Mouse (Mus musculus) kidney, embryonic 15.5 days (tissue): Measurements from ENCODE around the gene Ipo9. TPM values are rescaled to one million over a fixed set of nuclear protein-coding genes. Genes with fewer than 3 reads are reported as not detected.
A peak's percentile ranks its signal among the peaks of the same experiment; 100 is the strongest.

ENCODE experiments used
- ATAC-seq: fragments of 200-750 bp; cut with Nextera tagmentation; replicated peaks from 2 replicates; pipeline ENCODE4 v1.8.0; 2017; ENCODE audit warnings: moderate TSS enrichment; ENCODE audit not compliant: low FRiP score
- H3K27ac ChIP-seq: fragments of 300-500 bp; sonication (generic); 2 replicates; pipeline ENCODE4 v1.5.1; 2015; ENCODE audit warnings: mild to moderate bottlenecking, inconsistent platforms
- H3K27me3 ChIP-seq: fragments of 300-500 bp; sonication (generic); 2 replicates; pipeline ENCODE4 v1.6.1; 2015; ENCODE audit warnings: inconsistent platforms
- H3K36me3 ChIP-seq: fragments of 300-500 bp; sonication (generic); 2 replicates; pipeline ENCODE4 v1.6.1; 2015; ENCODE audit warnings: inconsistent platforms
- H3K4me1 ChIP-seq: fragments of 300-500 bp; sonication (generic); 2 replicates; pipeline ENCODE4 v1.6.1; 2015; ENCODE audit warnings: inconsistent platforms
- H3K4me2 ChIP-seq: fragments of 300-500 bp; sonication (generic); 2 replicates; pipeline ENCODE4 v1.6.1; 2015; ENCODE audit warnings: moderate library complexity, mild to moderate bottlenecking, inconsistent platforms
- H3K4me3 ChIP-seq: fragments of 300-500 bp; sonication (generic); replicated peaks from 2 replicates; pipeline ENCODE4 v1.5.1; 2015; ENCODE audit warnings: mild to moderate bottlenecking, inconsistent platforms
- H3K9ac ChIP-seq: fragments of 300-500 bp; sonication (generic); 2 replicates; pipeline ENCODE4 v1.6.1; 2015; ENCODE audit warnings: mild to moderate bottlenecking, inconsistent platforms
- H3K9me3 ChIP-seq: fragments of 300-500 bp; sonication (generic); replicated peaks from 2 replicates; pipeline ENCODE4 v1.6.1; 2016; ENCODE audit warnings: inconsistent platforms
- WGBS: fragments of 180-500 bp; shearing (Covaris S2); methylation state at CpG from one replicate; pipeline ENCODE4 v1.1.7; 2015; ENCODE audit warnings: mixed read lengths; 5-methylcytosine and 5-hydroxymethylcytosine counted together
- polyA plus RNA-seq: library from polyadenylated mRNA; unstranded; fragments of >200 nt; fragmentation: Nextera tagmentation; extraction: Ambion mirVana; gene quantifications from 2 replicates; pipeline ENCODE4 v1.2.1, GENCODE M21; 2015

The Ipo9 gene
- polyA plus RNA-seq, 1 experiment from 2014 or later = 140 TPM

GRCm38 (mm10) chr1:135366380-135366779, 63.9 kb downstream of the Ipo9 start:
- H3K9me3 ChIP-seq = no peaks in the 10 kb centered on the region
- H3K4me3 ChIP-seq = no peak overlapping the region
- no peak overlapping the region for H3K9ac ChIP-seq
- H3K4me2 ChIP-seq = no peak overlapping the region
- H3K4me1 ChIP-seq = peaks cover 21% of the 10 kb centered on the region
- no peaks in the 10 kb centered on the region for H3K27me3 ChIP-seq
- H3K27ac ChIP-seq = no peak overlapping the region
- no peaks in the 10 kb centered on the region for H3K36me3 ChIP-seq
- no peak for ATAC-seq

GRCm38 (mm10) chr1:135363446-135363845, 66.9 kb downstream of the Ipo9 start:
- no peaks in the 10 kb centered on the region for H3K36me3 ChIP-seq
- no peak overlapping the region for H3K4me3 ChIP-seq
- H3K9me3 ChIP-seq = no peaks in the 10 kb centered on the region
- H3K27me3 ChIP-seq = no peaks in the 10 kb centered on the region
- H3K9ac ChIP-seq = no peak overlapping the region
- WGBS = 81% methylated on average over 8 of the region's 8 CpGs
- H3K4me2 ChIP-seq = no peak overlapping the region
- ATAC-seq = no peak
- H3K27ac ChIP-seq = no peak overlapping the region
- peaks cover 15% of the 10 kb centered on the region; the same call in 1 of the 2 replicates for H3K4me1 ChIP-seq

- no peaks in the 10 kb centered on the region for H3K27me3 ChIP-seq
- H3K4me1 ChIP-seq = peaks cover 6% of the 10 kb centered on the region; the same call in 1 of the 2 replicates
- no peak overlapping the region for H3K4me2 ChIP-seq
- no peaks in the 10 kb centered on the region for H3K36me3 ChIP-seq
- H3K9ac ChIP-seq = no peak overlapping the region
- ATAC-seq = no peak
- no peak overlapping the region for H3K27ac ChIP-seq
- H3K4me3 ChIP-seq = no peak overlapping the region
- H3K9me3 ChIP-seq = no peaks in the 10 kb centered on the region
Measured at GRCm38 (mm10) chr1:135362115-135362514, 68.2 kb downstream of the Ipo9 start.

DNA sequence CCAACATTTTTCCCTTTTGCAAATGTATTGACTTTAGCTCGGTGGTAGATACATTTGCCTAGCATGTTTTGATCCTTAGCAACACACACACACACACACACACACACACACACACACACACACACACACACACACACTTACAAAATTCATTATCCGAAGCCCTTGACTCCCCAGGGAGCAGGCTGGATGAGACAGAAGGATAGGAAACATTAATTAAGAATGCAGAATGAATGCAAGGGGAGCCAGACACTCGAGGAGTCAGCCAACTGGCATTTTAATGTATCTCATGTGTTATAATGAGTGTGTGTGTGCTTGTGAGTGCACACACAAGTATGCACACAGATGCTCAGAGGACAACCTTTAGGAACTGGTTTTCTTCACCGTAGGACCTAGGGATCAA, 68.8 kb downstream of the Ipo9 start:
- no peak for ATAC-seq
- H3K4me3 ChIP-seq = no peak overlapping the region

DNA sequence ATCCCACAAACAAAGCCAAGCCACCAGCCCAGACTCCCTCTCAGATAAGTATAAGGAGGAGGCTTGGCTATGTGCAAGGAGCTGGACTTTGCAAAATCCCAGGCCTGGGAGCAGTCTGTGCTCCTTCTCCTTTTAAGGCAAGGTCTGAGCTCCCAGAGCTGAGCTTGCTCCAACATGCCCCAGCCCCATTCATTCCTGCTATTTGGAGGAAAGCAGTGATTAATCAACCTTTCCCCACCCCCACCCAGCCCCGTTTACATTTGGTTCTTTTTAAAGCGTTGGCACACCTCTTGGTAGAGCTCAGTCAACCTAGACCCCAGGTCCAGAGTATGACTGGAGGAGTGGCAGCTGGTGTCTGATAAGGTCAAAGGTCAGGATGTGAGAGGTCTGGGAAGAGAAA, 71.2 kb downstream of the Ipo9 start:
- WGBS = 11% methylated on average over 2 of the region's 2 CpGs
- H3K27me3 ChIP-seq = no peaks in the 10 kb centered on the region

More for the DNA sequence above, 68.8 kb downstream of the Ipo9 start:
- Histone ChIP-seq H3K36me3 (no peaks in the 10 kb centered on the region), H3K4me2 (no peak overlapping the region), H3K27me3 (no peaks in the 10 kb centered on the region), H3K9me3 (no peaks in the 10 kb centered on the region), H3K27ac (no peak overlapping the region), H3K9ac (no peak overlapping the region), H3K4me1 (peaks cover 6% of the 10 kb centered on the region; the same call in 1 of the 2 replicates)
- 86% methylated on average over 4 of the region's 4 CpGs for WGBS

GRCm38 (mm10) chr1:135351953-135352352, 78.3 kb downstream of the Ipo9 start:
- 0 out of 2 replicates have a peak, but pooled peaks cover 4% of the 10 kb centered on the region for H3K4me1 ChIP-seq
- H3K27me3 ChIP-seq = no peaks in the 10 kb centered on the region
- no peak overlapping the region for H3K4me3 ChIP-seq
- no peak overlapping the region for H3K9ac ChIP-seq
- H3K4me2 ChIP-seq = no peak overlapping the region
- WGBS = 55% methylated on average over 3 of the region's 3 CpGs
- ATAC-seq = no peak
- no peaks in the 10 kb centered on the region for H3K36me3 ChIP-seq
- H3K9me3 ChIP-seq = no peaks in the 10 kb centered on the region
- no peak overlapping the region for H3K27ac ChIP-seq

More for the DNA sequence above, 71.2 kb downstream of the Ipo9 start:
- Histone ChIP-seq H3K4me2 (no peak overlapping the region), H3K9ac (no peak overlapping the region), H3K4me3 (no peak overlapping the region), H3K27ac (no peak overlapping the region), H3K4me1 (peaks cover 6% of the 10 kb centered on the region; the same call in 1 of the 2 replicates), H3K9me3 (no peaks in the 10 kb centered on the region), H3K36me3 (no peaks in the 10 kb centered on the region)
- ATAC-seq = peak; percentile 49; the same call in 1 of the 2 replicates

GRCm38 (mm10) chr1:135347498-135348169, 82.7 kb downstream of the Ipo9 start:
- Histone ChIP-seq H3K9ac (no peak overlapping the region), H3K4me1 (peaks cover 8% of the 10 kb centered on the region; the same call in 1 of the 2 replicates), H3K27me3 (no peaks in the 10 kb centered on the region), H3K4me2 (no peak overlapping the region), H3K4me3 (no peak overlapping the region), H3K36me3 (no peaks in the 10 kb centered on the region), H3K9me3 (no peaks in the 10 kb centered on the region), H3K27ac (no peak overlapping the region)
- no peak for ATAC-seq
- 52% methylated on average over 4 of the region's 4 CpGs for WGBS

GRCm38 (mm10) chr1:135346891-135347290, 83.4 kb downstream of the Ipo9 start:
- 63% methylated on average over 3 of the region's 3 CpGs for WGBS
- Histone ChIP-seq H3K27me3 (no peaks in the 10 kb centered on the region), H3K4me1 (peaks cover 11% of the 10 kb centered on the region), H3K36me3 (no peaks in the 10 kb centered on the region), H3K27ac (no peak overlapping the region), H3K4me2 (no peak overlapping the region), H3K9me3 (no peaks in the 10 kb centered on the region), H3K9ac (no peak overlapping the region), H3K4me3 (no peak overlapping the region)
- ATAC-seq = no peak

- no peak overlapping the region for H3K27ac ChIP-seq
- H3K4me1 ChIP-seq = peaks cover 11% of the 10 kb centered on the region
- ATAC-seq = no peak
- no peaks in the 10 kb centered on the region for H3K27me3 ChIP-seq
- no peak overlapping the region for H3K9ac ChIP-seq
- H3K4me2 ChIP-seq = no peak overlapping the region
- H3K36me3 ChIP-seq = no peaks in the 10 kb centered on the region
- no peaks in the 10 kb centered on the region for H3K9me3 ChIP-seq
- WGBS = 43% methylated on average over 4 of the region's 4 CpGs
- H3K4me3 ChIP-seq = no peak overlapping the region
Measured at GRCm38 (mm10) chr1:135344026-135344425, 86.3 kb downstream of the Ipo9 start.

GRCm38 (mm10) chr1:135341947-135342346, 88.4 kb downstream of the Ipo9 start:
- Histone ChIP-seq H3K9ac (no peak overlapping the region), H3K36me3 (no peaks in the 10 kb centered on the region), H3K4me3 (no peak overlapping the region), H3K9me3 (no peaks in the 10 kb centered on the region), H3K27me3 (no peaks in the 10 kb centered on the region), H3K4me2 (no peak overlapping the region), H3K27ac (no peak overlapping the region), H3K4me1 (peaks cover 7% of the 10 kb centered on the region)
- ATAC-seq = 0 out of 2 replicates have a peak, but pooled peaks have one; percentile 36
- WGBS = 39% methylated on average over 8 of the region's 8 CpGs
